Mouse (Mus musculus): ENCODE results near the gene Slc17a4. TPM values are rescaled to one million over a fixed set of nuclear protein-coding genes. Genes with fewer than 3 reads are reported as not detected.

The Slc17a4 gene
- polyA plus RNA-seq, 1 experiment from 2014 or later, result not detected

- Histone ChIP-seq H3K4me2 (no peak overlapping the region), H3K4me3 (no peak overlapping the region), H3K27ac (no peak overlapping the region), H3K4me1 (replicated peaks) (peaks cover 8% of the 10 kb centered on the region), H3K36me3 (no peaks in the 10 kb centered on the region), H3K9ac (no peak overlapping the region), H3K27me3 (no peaks in the 10 kb centered on the region; the same call in 1 of the 2 replicates), H3K9me3 (replicated peaks) (no peaks in the 10 kb centered on the region)
- 58% methylated on average over 9 of the region's 9 CpGs for WGBS
- no peak for ATAC-seq (replicated peaks; ENCODE audit: insufficient number of reproducible peaks, insufficient read depth, low FRiP score, low read depth)
Observed at GRCm38 (mm10) chr13:23864711-23865110, 50.1 kb downstream of the Slc17a4 start.

- no peak overlapping the region for H3K4me3 ChIP-seq
- H3K9me3 ChIP-seq (replicated peaks), result no peaks in the 10 kb centered on the region
- H3K4me1 ChIP-seq (replicated peaks), result peaks cover 4% of the 10 kb centered on the region; the same call in 1 of the 2 replicates
- H3K27me3 ChIP-seq, result no peaks in the 10 kb centered on the region; the same call in 1 of the 2 replicates
- no peak for ATAC-seq (replicated peaks; ENCODE audit: insufficient number of reproducible peaks, insufficient read depth, low FRiP score, low read depth)
- H3K4me2 ChIP-seq, result no peak overlapping the region
- H3K36me3 ChIP-seq, result no peaks in the 10 kb centered on the region
- H3K9ac ChIP-seq, result no peak overlapping the region
- no peak overlapping the region for H3K27ac ChIP-seq
Observed at GRCm38 (mm10) chr13:23861815-23862214, 53.0 kb downstream of the Slc17a4 start.

GRCm38 (mm10) chr13:23856401-23856800 is 58.4 kb downstream of the Slc17a4 start:
- Histone ChIP-seq H3K9ac (no peak overlapping the region), H3K4me1 (replicated peaks) (no peaks in the 10 kb centered on the region), H3K27ac (no peak overlapping the region), H3K9me3 (replicated peaks) (no peaks in the 10 kb centered on the region), H3K27me3 (no peaks in the 10 kb centered on the region; the same call in 1 of the 2 replicates), H3K36me3 (no peaks in the 10 kb centered on the region), H3K4me2 (no peak overlapping the region), H3K4me3 (no peak overlapping the region)
- WGBS, result 63% methylated on average over 3 of the region's 3 CpGs
- ATAC-seq (replicated peaks; ENCODE audit: insufficient number of reproducible peaks, insufficient read depth, low FRiP score, low read depth), result no peak

- Histone ChIP-seq H3K36me3 (no peaks in the 10 kb centered on the region), H3K27me3 (no peaks in the 10 kb centered on the region)
- no peak for ATAC-seq (replicated peaks; ENCODE audit: insufficient number of reproducible peaks, insufficient read depth, low FRiP score, low read depth)
Observed at GRCm38 (mm10) chr13:23849299-23849698, 65.5 kb downstream of the Slc17a4 start.

More at GRCm38 (mm10) chr13:23849299-23849698, 65.5 kb downstream of the Slc17a4 start:
- no peak overlapping the region for H3K4me2 ChIP-seq
- no peaks in the 10 kb centered on the region for H3K4me1 ChIP-seq (replicated peaks)
- H3K27ac ChIP-seq, result no peak overlapping the region
- no peak overlapping the region for H3K4me3 ChIP-seq
- 68% methylated on average over 2 of the region's 2 CpGs for WGBS
- H3K9ac ChIP-seq, result no peak overlapping the region
- H3K9me3 ChIP-seq (replicated peaks), result no peaks in the 10 kb centered on the region

Small RNAs within 50 kb of the gene (microRNA-seq; reads per million reads assigned to microRNA genes)
- not detected for gene Gm44344

Other genes with a start within 250 kb of the Slc17a4 start
- gene Hist1h2ac, start 231.1 kb downstream of the Slc17a4 start, polyA plus RNA-seq (2015; fragmentation: Nextera tagmentation; extraction: Ambion mirVana), result 0.50 and 0.74 TPM in 2 replicates
- 51.8 and 52.1 TPM in 2 replicates for gene Hist1h2bc, start 230.8 kb downstream of the Slc17a4 start, polyA plus RNA-seq (2015; fragmentation: Nextera tagmentation; extraction: Ambion mirVana)
- 0.14 TPM in 1 of 2 replicates, not detected in the other for gene Hist1h1t, start 219.2 kb downstream of the Slc17a4 start, polyA plus RNA-seq (2015; fragmentation: Nextera tagmentation; extraction: Ambion mirVana)
- 2.4 and 2.7 TPM in 2 replicates for gene Hist1h4c, start 216.6 kb downstream of the Slc17a4 start, polyA plus RNA-seq (2015; fragmentation: Nextera tagmentation; extraction: Ambion mirVana)
- 10.3 and 13.6 TPM in 2 replicates for gene Hfe, start 204.2 kb downstream of the Slc17a4 start, polyA plus RNA-seq (2015; fragmentation: Nextera tagmentation; extraction: Ambion mirVana)
- 38.8 and 41.2 TPM in 2 replicates for gene Hist1h1c, start 176.2 kb downstream of the Slc17a4 start, polyA plus RNA-seq (2015; fragmentation: Nextera tagmentation; extraction: Ambion mirVana)
- gene Hist1h3c, start 169.4 kb downstream of the Slc17a4 start, polyA plus RNA-seq (2015; fragmentation: Nextera tagmentation; extraction: Ambion mirVana), result 2.0 and 4.1 TPM in 2 replicates
- gene Hist1h2bb, start 168.3 kb downstream of the Slc17a4 start, polyA plus RNA-seq (2015; fragmentation: Nextera tagmentation; extraction: Ambion mirVana), result 1.2 and 1.9 TPM in 2 replicates
- gene Hist1h2ab, start 163.9 kb downstream of the Slc17a4 start, polyA plus RNA-seq (2015; fragmentation: Nextera tagmentation; extraction: Ambion mirVana), result 15.3 and 20.4 TPM in 2 replicates
- 3.1 and 4.7 TPM in 2 replicates for gene Hist1h3b, start 162.7 kb downstream of the Slc17a4 start, polyA plus RNA-seq (2015; fragmentation: Nextera tagmentation; extraction: Ambion mirVana)
- 1.2 and 1.7 TPM in 2 replicates for gene Hist1h4b, start 158.0 kb downstream of the Slc17a4 start, polyA plus RNA-seq (2015; fragmentation: Nextera tagmentation; extraction: Ambion mirVana)
- not detected in 2 replicates for gene Hist1h4a, start 153.8 kb downstream of the Slc17a4 start, polyA plus RNA-seq (2015; fragmentation: Nextera tagmentation; extraction: Ambion mirVana)
- gene Hist1h3a, start 152.6 kb downstream of the Slc17a4 start, polyA plus RNA-seq (2015; fragmentation: Nextera tagmentation; extraction: Ambion mirVana), result 1.5 and 2.4 TPM in 2 replicates
- gene Hist1h1a, start 151.3 kb downstream of the Slc17a4 start, polyA plus RNA-seq (2015; fragmentation: Nextera tagmentation; extraction: Ambion mirVana), result 0.76 and 0.98 TPM in 2 replicates
- gene Trim38, start 145.1 kb downstream of the Slc17a4 start, polyA plus RNA-seq (2015; fragmentation: Nextera tagmentation; extraction: Ambion mirVana), result not detected in 2 replicates
- gene Slc17a2, start 108.0 kb downstream of the Slc17a4 start, polyA plus RNA-seq (2015; fragmentation: Nextera tagmentation; extraction: Ambion mirVana), result not detected in 2 replicates
- 0.03 TPM in 1 of 2 replicates, not detected in the other for gene Slc17a3, start 75.6 kb downstream of the Slc17a4 start, polyA plus RNA-seq (2015; fragmentation: Nextera tagmentation; extraction: Ambion mirVana)
- gene Slc17a1, start 47.3 kb downstream of the Slc17a4 start, polyA plus RNA-seq (2015; fragmentation: Nextera tagmentation; extraction: Ambion mirVana), result not detected in 2 replicates
- gene Hist1h2ba, start 19.1 kb upstream of the Slc17a4 start, polyA plus RNA-seq (2015; fragmentation: Nextera tagmentation; extraction: Ambion mirVana), result not detected in 2 replicates
- gene Hist1h2aa, start 19.5 kb upstream of the Slc17a4 start, polyA plus RNA-seq (2015; fragmentation: Nextera tagmentation; extraction: Ambion mirVana), result not detected in 2 replicates
- not detected in 2 replicates for gene Scgn, start 76.2 kb upstream of the Slc17a4 start, polyA plus RNA-seq (2015; fragmentation: Nextera tagmentation; extraction: Ambion mirVana)

Data from heart, embryonic 15.5 days (tissue).